Mouse (Mus musculus) heart, embryonic 10.5 days (tissue): Measurements from ENCODE around the gene Dnajc16. TPM values are rescaled to one million over a fixed set of nuclear protein-coding genes. Genes with fewer than 3 reads are reported as not detected.

Source experiments
- DNase-seq: peaks from one replicate; pipeline ENCODE4 v3.0.0-alpha.2; 2017; ENCODE audit warnings: low spot score
- H3K27ac ChIP-seq: fragments of 300-500 bp; sonication (generic); 2 replicates; pipeline ENCODE4 v1.5.1; 2016; ENCODE audit warnings: mild to moderate bottlenecking
- H3K27me3 ChIP-seq: fragments of 300-500 bp; sonication (generic); 2 replicates; pipeline ENCODE4 v1.6.1; 2016; ENCODE audit warnings: mild to moderate bottlenecking; ENCODE audit not compliant: poor library complexity, insufficient read depth, severe bottlenecking
- H3K36me3 ChIP-seq: fragments of 300-500 bp; sonication (generic); 2 replicates; pipeline ENCODE4 v1.6.1; 2016; ENCODE audit warnings: mild to moderate bottlenecking, moderate library complexity
- H3K4me1 ChIP-seq: fragments of 300-500 bp; sonication (generic); 2 replicates; pipeline ENCODE4 v1.6.1; 2016; ENCODE audit warnings: mild to moderate bottlenecking
- H3K4me3 ChIP-seq: fragments of 300-500 bp; sonication (generic); 2 replicates; pipeline ENCODE4 v1.5.1; 2016; ENCODE audit warnings: mild to moderate bottlenecking, moderate library complexity
- H3K9me3 ChIP-seq: fragments of 300-500 bp; sonication (generic); 2 replicates; pipeline ENCODE4 v1.6.1; 2016; ENCODE audit warnings: mild to moderate bottlenecking, moderate library complexity
- WGBS: fragments of 180-500 bp; shearing (Covaris S2); methylation state at CpG from one replicate; pipeline ENCODE4 v1.1.7; 2016; 5-methylcytosine and 5-hydroxymethylcytosine counted together
- polyA plus RNA-seq: library from polyadenylated mRNA; unstranded; fragments of >200 nt; fragmentation: Nextera tagmentation; extraction: Ambion mirVana; gene quantifications from 2 replicates; pipeline ENCODE4 v1.2.1, GENCODE M21; 2016

Gene Dnajc16
- polyA plus RNA-seq, 1 experiment from 2014 or later = 5.4 TPM

GRCm38 (mm10) chr4:141817706-141818105 is 27.0 kb upstream of the Dnajc16 start:
- WGBS = 83% methylated on average over 10 of the region's 10 CpGs

GRCm38 (mm10) chr4:141816776-141817655 is 26.3 kb upstream of the Dnajc16 start:
- Histone ChIP-seq H3K27me3 (no peaks in the 10 kb centered on the region), H3K36me3 (peaks cover 40% of the 10 kb centered on the region), H3K4me3 (no peak overlapping the region), H3K4me1 (peaks cover 13% of the 10 kb centered on the region), H3K9me3 (no peaks in the 10 kb centered on the region), H3K27ac (no peak overlapping the region)
- 77% methylated on average over 14 of the region's 14 CpGs for WGBS
- no peak for DNase-seq

More at GRCm38 (mm10) chr4:141817706-141818105, 27.0 kb upstream of the Dnajc16 start:
- Histone ChIP-seq H3K4me3 (no peak overlapping the region), H3K27me3 (no peaks in the 10 kb centered on the region), H3K36me3 (peaks cover 33% of the 10 kb centered on the region), H3K4me1 (peaks cover 15% of the 10 kb centered on the region), H3K27ac (no peak overlapping the region), H3K9me3 (no peaks in the 10 kb centered on the region)
- DNase-seq = no peak

GRCm38 (mm10) chr4:141816267-141816666 is 25.5 kb upstream of the Dnajc16 start:
- Histone ChIP-seq H3K27me3 (no peaks in the 10 kb centered on the region), H3K9me3 (no peaks in the 10 kb centered on the region), H3K36me3 (peaks cover 47% of the 10 kb centered on the region), H3K4me3 (no peak overlapping the region), H3K27ac (no peak overlapping the region), H3K4me1 (peaks cover 6% of the 10 kb centered on the region)
- DNase-seq = no peak
- 80% methylated on average over 7 of the region's 7 CpGs for WGBS

- Histone ChIP-seq H3K9me3 (no peaks in the 10 kb centered on the region), H3K27ac (no peak overlapping the region), H3K4me3 (no peak overlapping the region), H3K27me3 (no peaks in the 10 kb centered on the region), H3K4me1 (no peaks in the 10 kb centered on the region), H3K36me3 (peaks cover 95% of the 10 kb centered on the region)
- 95% methylated on average over 7 of the region's 7 CpGs for WGBS
- no peak for DNase-seq
Observed at GRCm38 (mm10) chr4:141811375-141811774, 20.6 kb upstream of the Dnajc16 start.

GRCm38 (mm10) chr4:141810975-141811374 is 20.2 kb upstream of the Dnajc16 start:
- H3K27me3 ChIP-seq = no peaks in the 10 kb centered on the region
- no peaks in the 10 kb centered on the region for H3K9me3 ChIP-seq
- DNase-seq = no peak
- WGBS = 89% methylated on average over 2 of the region's 2 CpGs
- no peak overlapping the region for H3K27ac ChIP-seq
- peaks cover 95% of the 10 kb centered on the region for H3K36me3 ChIP-seq
- no peak overlapping the region for H3K4me3 ChIP-seq
- no peaks in the 10 kb centered on the region for H3K4me1 ChIP-seq

GRCm38 (mm10) chr4:141809850-141810464 is 19.2 kb upstream of the Dnajc16 start:
- Histone ChIP-seq H3K27ac (no peak overlapping the region), H3K4me1 (no peaks in the 10 kb centered on the region), H3K27me3 (no peaks in the 10 kb centered on the region), H3K36me3 (peaks cover 98% of the 10 kb centered on the region), H3K9me3 (no peaks in the 10 kb centered on the region), H3K4me3 (no peak overlapping the region)
- no peak for DNase-seq
- 76% methylated on average over 8 of the region's 8 CpGs for WGBS

GRCm38 (mm10) chr4:141805886-141806285 is 15.2 kb upstream of the Dnajc16 start:
- 94% methylated on average over 8 of the region's 8 CpGs for WGBS
- Histone ChIP-seq H3K27me3 (no peaks in the 10 kb centered on the region), H3K36me3 (peaks cover 81% of the 10 kb centered on the region), H3K4me3 (no peak overlapping the region), H3K27ac (no peak overlapping the region), H3K9me3 (no peaks in the 10 kb centered on the region), H3K4me1 (no peaks in the 10 kb centered on the region)
- DNase-seq = no peak

GRCm38 (mm10) chr4:141804105-141804504 is 13.4 kb upstream of the Dnajc16 start:
- H3K4me3 ChIP-seq = no peak overlapping the region
- H3K27me3 ChIP-seq = no peaks in the 10 kb centered on the region
- no peaks in the 10 kb centered on the region for H3K4me1 ChIP-seq
- peaks cover 63% of the 10 kb centered on the region for H3K36me3 ChIP-seq
- H3K9me3 ChIP-seq = no peaks in the 10 kb centered on the region
- H3K27ac ChIP-seq = no peak overlapping the region
- DNase-seq = no peak
- 81% methylated on average over 4 of the region's 4 CpGs for WGBS

GRCm38 (mm10) chr4:141797545-141797944 is 6.8 kb upstream of the Dnajc16 start:
- H3K4me1 ChIP-seq = peaks cover 11% of the 10 kb centered on the region
- no peaks in the 10 kb centered on the region for H3K9me3 ChIP-seq
- no peak overlapping the region for H3K27ac ChIP-seq
- H3K27me3 ChIP-seq = no peaks in the 10 kb centered on the region
- H3K36me3 ChIP-seq = peaks cover 28% of the 10 kb centered on the region
- DNase-seq = no peak
- no peak overlapping the region for H3K4me3 ChIP-seq
- WGBS = 87% methylated on average over 5 of the region's 5 CpGs

- Histone ChIP-seq H3K4me1 (peaks cover 11% of the 10 kb centered on the region), H3K36me3 (peaks cover 28% of the 10 kb centered on the region), H3K4me3 (no peak overlapping the region), H3K27ac (no peak overlapping the region), H3K9me3 (no peaks in the 10 kb centered on the region), H3K27me3 (no peaks in the 10 kb centered on the region)
- 93% methylated on average over 4 of the region's 4 CpGs for WGBS
- DNase-seq = no peak
Observed at GRCm38 (mm10) chr4:141796954-141797353, 6.2 kb upstream of the Dnajc16 start.

GRCm38 (mm10) chr4:141796356-141796755 is 5.6 kb upstream of the Dnajc16 start:
- H3K27me3 ChIP-seq = no peaks in the 10 kb centered on the region
- peaks cover 28% of the 10 kb centered on the region for H3K36me3 ChIP-seq
- 90% methylated on average over 7 of the region's 7 CpGs for WGBS
- no peak overlapping the region for H3K4me3 ChIP-seq
- H3K4me1 ChIP-seq = peaks cover 11% of the 10 kb centered on the region
- H3K27ac ChIP-seq = no peak overlapping the region
- DNase-seq = no peak
- H3K9me3 ChIP-seq = no peaks in the 10 kb centered on the region

- no peaks in the 10 kb centered on the region for H3K27me3 ChIP-seq
- H3K27ac ChIP-seq = peak overlapping the region; percentile 93
- DNase-seq = no peak
- H3K4me3 ChIP-seq = peak overlapping the region; percentile 84
- no peaks in the 10 kb centered on the region for H3K9me3 ChIP-seq
- 19% methylated on average over 5 of the region's 5 CpGs for WGBS
- H3K36me3 ChIP-seq = peaks cover 28% of the 10 kb centered on the region
- peaks cover 17% of the 10 kb centered on the region for H3K4me1 ChIP-seq
Observed at GRCm38 (mm10) chr4:141794152-141794535, 3.4 kb upstream of the Dnajc16 start.
